Mouse (Mus musculus): ENCODE data around the gene Stk38. TPM values are rescaled to one million over a fixed set of nuclear protein-coding genes. Genes with fewer than 3 reads are reported as not detected.

The Stk38 gene
- polyA plus RNA-seq, 1 experiment from 2014 or later = 150 TPM

- Histone ChIP-seq H3K9ac (no peak overlapping the region), H3K4me3 (no peak overlapping the region), H3K4me1 (peaks cover 13% of the 10 kb centered on the region), H3K36me3 (no peaks in the 10 kb centered on the region), H3K27ac (no peak overlapping the region), H3K27me3 (no peaks in the 10 kb centered on the region), H3K4me2 (replicated peaks) (no peak overlapping the region), H3K9me3 (replicated peaks) (0 out of 2 replicates have a peak, but pooled peaks cover 3% of the 10 kb centered on the region)
- 52% methylated on average over 15 of the region's 15 CpGs for WGBS
- no peak for ATAC-seq (ENCODE audit: low FRiP score)
These were observed 80.7 kb downstream of the Stk38 start for GRCm38 (mm10) chr17:28926866-28927635.

GRCm38 (mm10) chr17:28926380-28926779 lies 81.4 kb downstream of the Stk38 start:
- Histone ChIP-seq H3K36me3 (no peaks in the 10 kb centered on the region), H3K27me3 (no peaks in the 10 kb centered on the region), H3K4me3 (no peak overlapping the region), H3K9me3 (replicated peaks) (0 out of 2 replicates have a peak, but pooled peaks cover 3% of the 10 kb centered on the region), H3K4me2 (replicated peaks) (no peak overlapping the region), H3K4me1 (peaks cover 13% of the 10 kb centered on the region), H3K9ac (no peak overlapping the region), H3K27ac (no peak overlapping the region)
- no peak for ATAC-seq (ENCODE audit: low FRiP score)
- WGBS = 16% methylated on average over 13 of the region's 13 CpGs

- Histone ChIP-seq H3K4me1 (peaks cover 4% of the 10 kb centered on the region), H3K36me3 (no peaks in the 10 kb centered on the region), H3K27me3 (no peaks in the 10 kb centered on the region), H3K27ac (no peak overlapping the region), H3K9ac (no peak overlapping the region), H3K9me3 (replicated peaks) (0 out of 2 replicates have a peak, but pooled peaks cover 3% of the 10 kb centered on the region), H3K4me2 (replicated peaks) (no peak overlapping the region), H3K4me3 (no peak overlapping the region)
- WGBS = 77% methylated on average over 8 of the region's 8 CpGs
- no peak for ATAC-seq (ENCODE audit: low FRiP score)
These were observed 82.7 kb downstream of the Stk38 start for GRCm38 (mm10) chr17:28924957-28925595.

- no peaks in the 10 kb centered on the region for H3K27me3 ChIP-seq
- H3K36me3 ChIP-seq = no peaks in the 10 kb centered on the region
- no peak for ATAC-seq (ENCODE audit: low FRiP score)
- 72% methylated on average over 6 of the region's 6 CpGs for WGBS
- H3K4me1 ChIP-seq = 0 out of 2 replicates have a peak, but pooled peaks cover 4% of the 10 kb centered on the region
- no peak overlapping the region for H3K27ac ChIP-seq
- H3K9me3 ChIP-seq (replicated peaks) = no peaks in the 10 kb centered on the region
- no peak overlapping the region for H3K4me3 ChIP-seq
- no peak overlapping the region for H3K4me2 ChIP-seq (replicated peaks)
- H3K9ac ChIP-seq = no peak overlapping the region
These were observed 85.7 kb downstream of the Stk38 start for GRCm38 (mm10) chr17:28922096-28922495.

- no peaks in the 10 kb centered on the region for H3K36me3 ChIP-seq
- no peak for ATAC-seq (ENCODE audit: low FRiP score)
- no peaks in the 10 kb centered on the region for H3K27me3 ChIP-seq
- H3K4me1 ChIP-seq = 0 out of 2 replicates have a peak, but pooled peaks cover under 1% of the 10 kb centered on the region
- no peak overlapping the region for H3K27ac ChIP-seq
- WGBS = 79% methylated on average over 8 of the region's 8 CpGs
- H3K4me2 ChIP-seq (replicated peaks) = no peak overlapping the region
- no peaks in the 10 kb centered on the region for H3K9me3 ChIP-seq (replicated peaks)
- no peak overlapping the region for H3K4me3 ChIP-seq
- no peak overlapping the region for H3K9ac ChIP-seq
These were observed 86.7 kb downstream of the Stk38 start for GRCm38 (mm10) chr17:28921086-28921485.

Other genes starting within 250 kb of the Stk38 start
- 4.2 and 6.5 TPM in 2 replicates for gene Mapk13, start 238.7 kb downstream of the Stk38 start, polyA plus RNA-seq (2016; fragmentation: Nextera tagmentation; extraction: Ambion mirVana)
- 13.0 and 13.8 TPM in 2 replicates for gene Brpf3, start 206.9 kb downstream of the Stk38 start, polyA plus RNA-seq (2016; fragmentation: Nextera tagmentation; extraction: Ambion mirVana)
- gene Pnpla1, start 149.6 kb downstream of the Stk38 start, polyA plus RNA-seq (2016; fragmentation: Nextera tagmentation; extraction: Ambion mirVana) = not detected in 2 replicates
- 0.10 and 0.13 TPM in 2 replicates for gene 4930539E08Rik, start 92.7 kb downstream of the Stk38 start, polyA plus RNA-seq (2016; fragmentation: Nextera tagmentation; extraction: Ambion mirVana)
- not detected in 2 replicates for gene Pxt1, start 64.2 kb downstream of the Stk38 start, polyA plus RNA-seq (2016; fragmentation: Nextera tagmentation; extraction: Ambion mirVana)
- 120 and 122 TPM in 2 replicates for gene Kctd20, start 56.0 kb downstream of the Stk38 start, polyA plus RNA-seq (2016; fragmentation: Nextera tagmentation; extraction: Ambion mirVana)
- gene Srsf3, start 24.6 kb upstream of the Stk38 start, polyA plus RNA-seq (2016; fragmentation: Nextera tagmentation; extraction: Ambion mirVana) = 662 and 667 TPM in 2 replicates
- gene Cdkn1a, start 83.0 kb upstream of the Stk38 start, polyA plus RNA-seq (2016; fragmentation: Nextera tagmentation; extraction: Ambion mirVana) = 39.0 and 43.6 TPM in 2 replicates
- gene Rab44, start 106.2 kb upstream of the Stk38 start, polyA plus RNA-seq (2016; fragmentation: Nextera tagmentation; extraction: Ambion mirVana) = 0.34 and 1.1 TPM in 2 replicates
- gene Cpne5, start 230.2 kb upstream of the Stk38 start, polyA plus RNA-seq (2016; fragmentation: Nextera tagmentation; extraction: Ambion mirVana) = 6.0 and 6.1 TPM in 2 replicates